Mouse (Mus musculus): ENCODE measurements at regions not wholly inside any gene's neighbourhood (a gene's known extent, or its start where the extent isn't known, plus 50 kb on each side); places are given as distances from the start of the nearest gene placed in this dataset.
"Not testable (repeated sequence)": the region's sequence is repeated elsewhere in the genome, so short reads cannot be mapped to it uniquely, and the experiment has no call there.

DNA sequence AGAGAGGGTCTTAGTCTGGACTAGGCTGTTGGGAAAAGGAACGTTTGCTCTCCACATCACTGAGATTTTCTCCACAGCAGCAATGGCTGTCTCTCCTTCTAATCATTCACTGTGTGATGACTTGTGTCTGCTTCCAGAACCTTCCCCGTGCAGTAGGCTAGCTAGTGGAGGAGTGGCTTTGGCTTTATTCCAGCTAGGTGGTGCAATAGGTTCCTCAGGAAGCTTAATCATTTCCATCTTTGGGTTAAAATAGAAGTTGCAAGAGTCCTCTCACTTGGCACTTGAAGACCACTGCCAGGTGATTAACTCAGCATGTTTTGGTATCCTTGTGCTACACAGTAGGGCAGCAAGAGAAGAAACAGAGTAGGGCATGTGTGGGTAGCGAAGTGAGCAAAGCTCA is 314.2 kb upstream of the Cdh4 start:
- DNase-seq (ENCODE audit: low spot score), result no peak

GRCm38 (mm10) chr2:179128432-179128831 is 313.8 kb upstream of the Cdh4 start:
- DNase-seq (ENCODE audit: low spot score), result no peak

GRCm38 (mm10) chr2:179131004-179131403 is 311.2 kb upstream of the Cdh4 start:
- no peak for DNase-seq (ENCODE audit: low spot score)

DNA sequence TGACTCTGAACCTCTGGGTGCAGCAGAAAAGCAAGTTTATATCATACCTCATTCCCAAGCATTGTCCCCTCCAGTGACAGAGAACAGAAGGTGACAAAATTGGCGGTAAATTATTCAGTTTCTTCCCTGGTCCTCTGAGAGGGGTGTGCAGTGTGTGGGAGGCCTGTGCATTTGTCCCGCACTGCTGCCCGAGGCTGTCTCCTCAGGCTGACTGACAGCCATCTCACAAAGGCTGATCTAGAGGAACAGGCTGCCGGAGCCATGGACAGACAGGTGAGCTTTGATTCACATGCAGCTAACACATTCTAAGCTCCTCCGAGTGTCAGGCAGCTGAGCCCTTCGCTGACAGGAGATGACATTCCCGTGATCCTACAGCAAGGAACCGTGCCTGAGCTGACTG is 299.9 kb upstream of the Cdh4 start:
- DNase-seq (ENCODE audit: low spot score), result no peak

DNA sequence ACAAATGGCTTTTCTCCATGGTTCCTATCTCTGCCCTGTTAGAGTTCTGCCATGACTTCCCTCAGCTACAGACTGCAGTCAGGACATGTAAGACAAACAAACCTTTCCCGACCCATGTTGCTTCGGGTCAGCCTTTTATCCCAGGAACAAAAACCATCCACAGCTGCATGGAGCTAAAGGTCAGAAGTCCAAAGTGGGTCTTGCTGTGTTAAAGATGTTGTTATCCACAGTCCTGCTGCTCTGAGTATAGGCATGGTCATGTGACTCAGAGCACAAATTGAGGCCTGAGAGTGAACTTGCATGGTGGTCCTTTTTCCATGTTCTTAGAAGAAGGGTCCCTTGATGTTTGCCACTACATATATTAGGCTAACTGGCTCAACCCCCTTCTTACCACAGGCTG is 296.5 kb upstream of the Cdh4 start:
- DNase-seq (ENCODE audit: low spot score), result no peak

GRCm38 (mm10) chr2:179146274-179146673 is 296.0 kb upstream of the Cdh4 start:
- no peak for DNase-seq (ENCODE audit: low spot score)

DNA sequence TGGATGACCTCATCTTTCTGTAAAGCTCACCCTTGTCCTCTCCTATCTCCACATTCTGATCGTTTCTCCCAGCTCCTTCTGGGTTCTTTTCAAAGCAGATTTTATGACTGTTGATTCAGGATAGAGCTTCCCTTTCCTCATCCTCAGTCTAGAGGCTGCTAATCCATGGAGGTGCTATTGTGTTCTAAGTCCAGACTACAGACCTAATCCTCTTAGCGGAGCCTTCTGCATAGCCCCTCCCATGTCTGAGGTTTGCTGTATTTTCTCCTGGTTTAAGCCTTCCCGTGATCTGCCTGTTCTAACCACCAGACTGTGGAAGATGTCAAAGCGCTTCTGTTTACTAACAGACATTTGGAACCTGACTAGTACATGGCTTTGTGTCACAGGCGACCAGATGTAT is 294.0 kb upstream of the Cdh4 start:
- DNase-seq (ENCODE audit: low spot score), result no peak

DNA sequence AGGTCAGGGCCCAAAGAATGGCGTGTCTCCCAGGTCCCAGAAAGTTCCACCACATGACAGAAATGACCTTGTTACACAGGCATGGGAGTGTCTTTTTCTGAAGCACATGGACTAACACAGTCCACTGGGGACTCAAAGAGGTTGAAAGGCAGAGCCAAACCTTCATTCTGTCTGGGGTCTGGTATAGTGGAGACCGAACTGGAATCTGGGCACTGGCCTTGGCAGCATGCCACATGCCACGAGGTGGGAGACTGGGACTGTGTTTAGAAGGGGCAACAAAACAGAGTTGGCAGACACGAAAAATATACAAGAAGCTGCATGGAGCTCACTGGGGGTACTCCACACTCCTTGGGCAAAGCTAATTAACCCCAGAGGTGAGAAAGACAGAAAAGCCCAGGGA is 293.6 kb upstream of the Cdh4 start:
- DNase-seq (ENCODE audit: low spot score), result no peak

GRCm38 (mm10) chr2:179158881-179159280 is 283.4 kb upstream of the Cdh4 start:
- no peak for DNase-seq (ENCODE audit: low spot score)

- DNase-seq (ENCODE audit: low spot score), result no peak
Observed at GRCm38 (mm10) chr2:179163116-179163515, 279.1 kb upstream of the Cdh4 start.

DNA sequence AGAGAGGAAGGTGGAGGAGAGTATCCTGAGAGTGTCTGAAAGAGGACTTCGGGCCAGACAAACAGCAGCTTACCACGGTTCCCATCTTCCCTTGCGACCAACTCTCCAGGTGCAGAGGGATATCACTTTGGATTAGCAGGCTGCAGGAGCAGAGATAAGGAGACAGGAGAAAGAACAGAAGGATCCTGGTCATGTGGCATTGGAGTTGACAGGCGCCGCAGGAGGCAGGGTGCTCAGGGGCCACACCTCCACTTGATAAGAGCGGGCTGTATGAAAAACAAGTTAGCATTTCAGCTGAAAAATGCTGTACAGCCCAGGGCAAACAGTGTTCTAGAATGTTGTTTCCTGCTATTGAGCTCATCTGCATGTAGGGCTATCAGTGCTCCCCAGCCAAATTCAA is 272.1 kb upstream of the Cdh4 start:
- no peak for DNase-seq (ENCODE audit: low spot score)

- DNase-seq (ENCODE audit: low spot score), result no peak
Observed at GRCm38 (mm10) chr2:179170608-179171007, 271.6 kb upstream of the Cdh4 start.

GRCm38 (mm10) chr2:179176835-179177530 is 265.2 kb upstream of the Cdh4 start:
- not testable (repeated sequence) for DNase-seq (ENCODE audit: low spot score)

DNA sequence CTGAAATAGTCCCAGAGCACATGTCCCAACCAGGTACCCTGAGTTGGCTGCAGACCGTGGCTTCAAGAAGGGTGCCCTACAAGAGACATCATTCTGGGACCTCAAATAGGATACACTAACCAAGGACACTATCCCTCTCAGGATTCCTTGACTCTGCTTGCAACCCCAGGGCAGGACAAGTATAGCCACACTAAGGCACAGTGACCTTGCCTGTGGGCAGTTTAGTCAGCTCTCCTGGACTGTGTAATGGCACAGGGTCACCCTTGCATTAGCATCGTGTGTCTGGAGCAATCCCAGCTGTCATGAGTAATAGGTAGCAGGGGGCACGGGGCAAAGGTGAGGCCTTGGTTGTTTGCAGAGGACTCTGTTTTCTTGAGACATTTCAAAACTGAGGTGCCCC is 260.9 kb upstream of the Cdh4 start:
- DNase-seq (ENCODE audit: low spot score), result no peak

DNA sequence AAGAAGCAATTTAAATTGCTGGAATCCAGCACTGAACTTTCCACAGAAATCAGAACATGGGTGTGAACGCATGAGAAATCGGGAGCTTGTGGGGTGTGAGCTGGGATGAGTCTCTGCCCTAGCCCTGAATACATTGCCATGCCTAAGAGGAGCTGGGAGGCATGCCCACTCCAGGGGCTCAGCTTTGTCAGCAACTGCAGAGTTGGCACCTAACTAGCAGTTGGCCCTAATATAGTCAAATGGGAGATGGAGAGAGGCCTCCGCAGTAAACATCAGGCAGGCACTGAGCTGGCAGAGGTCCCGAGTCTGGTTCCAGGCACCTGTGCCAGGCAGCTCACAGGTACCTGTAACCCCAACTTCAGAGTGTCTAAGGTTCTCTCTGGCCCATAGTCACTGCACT is 260.1 kb upstream of the Cdh4 start:
- no peak for DNase-seq (ENCODE audit: low spot score)

- DNase-seq (ENCODE audit: low spot score), result no peak
Observed at GRCm38 (mm10) chr2:179192906-179193496, 249.2 kb upstream of the Cdh4 start.

- peak; percentile 16 for DNase-seq (ENCODE audit: low spot score)
Observed at GRCm38 (mm10) chr2:179193507-179194160, 248.6 kb upstream of the Cdh4 start.

DNA sequence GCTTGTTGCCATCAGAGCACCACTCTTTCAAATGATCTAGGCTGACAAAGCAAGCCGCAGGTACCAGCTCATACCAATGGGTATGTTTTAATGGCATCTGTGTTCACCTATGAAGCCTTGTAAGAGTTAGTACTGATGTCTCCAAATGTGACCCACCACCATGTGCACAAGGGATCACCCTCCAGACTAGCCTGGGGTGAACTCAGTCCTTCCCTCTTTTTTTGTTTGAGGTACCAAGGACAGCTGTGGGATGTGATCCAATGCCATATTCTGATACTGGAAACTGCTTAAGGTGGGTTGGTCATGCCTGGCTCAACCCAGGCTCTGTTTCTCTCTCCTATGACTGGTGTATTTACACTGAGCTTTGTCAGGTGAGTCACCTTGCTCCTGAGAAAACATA is 244.8 kb upstream of the Cdh4 start:
- DNase-seq (ENCODE audit: low spot score), result no peak

DNA sequence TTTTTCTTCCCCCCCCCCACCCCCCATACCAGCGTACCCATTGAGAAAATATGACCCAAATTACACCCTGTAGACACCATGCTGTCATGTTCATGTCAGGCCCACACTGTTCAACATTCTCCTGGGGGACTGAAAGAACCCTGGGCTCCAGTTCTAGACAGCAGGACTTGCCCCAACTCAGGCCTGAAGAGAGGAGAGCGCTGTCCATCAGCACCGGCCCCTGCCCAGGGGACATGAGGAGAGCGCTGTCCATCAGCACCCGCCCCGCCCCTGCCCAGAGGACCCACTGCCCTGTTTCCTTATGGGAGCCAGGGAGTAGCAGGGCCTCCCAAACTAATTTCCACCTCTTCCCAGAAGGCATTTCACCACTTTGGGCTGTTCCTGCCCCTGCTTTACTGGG is 241.7 kb upstream of the Cdh4 start:
- no peak for DNase-seq (ENCODE audit: low spot score)

DNA sequence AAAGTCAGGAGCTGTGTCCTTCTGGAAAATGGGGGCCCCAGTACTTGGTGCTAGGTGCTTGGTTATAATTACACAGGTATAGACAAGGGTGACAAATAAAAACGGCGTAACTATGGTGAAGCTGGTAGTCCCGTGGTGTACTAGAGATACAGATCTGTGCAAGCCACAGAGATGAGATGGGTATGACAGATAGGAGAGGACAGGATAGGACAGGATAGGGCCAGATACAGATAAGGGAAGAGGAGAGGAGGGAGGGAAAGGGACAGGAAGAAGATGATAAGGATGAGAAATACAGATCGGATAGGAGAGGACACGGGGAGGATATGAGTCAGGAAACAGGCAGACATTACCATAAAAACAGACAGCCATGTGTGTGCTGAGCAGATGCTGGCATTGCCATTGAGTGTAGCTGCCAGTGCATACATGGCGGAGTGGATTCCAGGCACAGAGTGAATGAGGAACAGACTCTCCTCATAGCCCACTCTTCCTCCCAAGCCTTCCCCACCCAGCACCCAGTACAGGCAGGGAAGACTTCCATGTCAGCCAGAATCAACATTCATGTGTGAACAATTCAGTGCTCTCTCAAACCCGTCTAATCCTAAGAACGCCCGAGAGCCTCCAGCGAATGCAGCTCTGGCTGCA is 231.9 kb upstream of the Cdh4 start:
- DNase-seq (ENCODE audit: low spot score), result no peak

DNA sequence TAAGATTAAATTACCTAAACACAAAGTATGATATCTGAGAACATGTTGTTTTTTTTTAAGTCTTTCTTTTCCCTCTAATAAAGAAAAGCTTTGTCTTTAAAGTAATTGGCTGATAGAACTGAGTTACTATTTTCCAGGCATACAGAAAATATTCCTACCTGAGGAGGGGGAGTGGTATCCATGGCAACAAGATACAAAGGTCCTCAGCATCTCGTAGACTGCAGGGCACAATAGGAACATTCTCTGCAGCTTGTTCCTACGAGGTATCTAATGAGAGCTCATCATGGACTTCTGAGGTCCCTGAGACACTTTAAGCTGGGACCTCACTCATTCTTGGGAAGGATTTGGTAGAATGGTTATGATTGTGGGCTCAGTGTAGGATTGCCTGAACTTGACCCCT is 225.5 kb upstream of the Cdh4 start:
- DNase-seq (ENCODE audit: low spot score), result no peak

DNA sequence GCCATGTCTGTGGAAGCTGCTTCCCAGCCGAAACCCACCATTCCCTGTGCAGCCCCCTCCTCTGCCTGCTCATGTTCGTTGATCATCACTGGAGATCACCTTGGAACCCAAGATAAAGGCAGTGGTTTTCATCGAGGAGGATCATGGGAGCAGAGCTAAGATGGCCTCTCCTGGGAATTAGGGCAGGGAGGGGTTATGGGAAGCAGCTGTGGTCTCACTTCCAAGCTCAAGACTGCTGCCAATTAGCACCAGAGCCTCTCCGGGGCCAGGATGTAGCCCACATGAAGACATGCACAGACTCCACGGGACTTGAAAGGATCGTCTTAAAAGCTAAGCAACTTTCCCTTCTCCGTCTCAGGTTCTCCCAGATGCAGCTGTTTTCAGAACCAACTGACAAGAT is 214.1 kb upstream of the Cdh4 start:
- no peak for DNase-seq (ENCODE audit: low spot score)

GRCm38 (mm10) chr2:179231708-179232354 is 210.4 kb upstream of the Cdh4 start:
- no peak for DNase-seq (ENCODE audit: low spot score)

Measured in c-Kit-positive CD71-positive TER-119-positive erythroid progenitor cells, embryonic 14.5 days (primary cell).